Comparison of ENCODE assay signal across 15 mouse cellular contexts in genomic region chr9:67896646-67897295, GRCm38 (mm10). TPM values are rescaled to one million over a fixed set of nuclear protein-coding genes. Genes with fewer than 3 reads are reported as not detected.
DNase-seq lines count a peak whose midpoint lies in the region; ATAC-seq and TF ChIP-seq lines count a peak whose summit lies in the region.
"Had no signal": no experiment of that assay in that cellular context is flagged by ENCODE, and none has a peak within 500 bp of the region (broad histone marks: within the 10 kb centered on the region; RNA-seq: fewer than 3 reads in every experiment).

No protein-coding gene starts in this region.

- DNase-seq in embryo, embryonic 10 days (ENCODE audit: low spot score): peak; percentile 16
- DNase-seq in embryo, embryonic 10.5 days (ENCODE audit: low spot score): no peak
- DNase-seq in hindbrain, embryonic 11.5 days (ENCODE audit: low spot score): peak; percentile 5
- peak; percentile 48 for DNase-seq in 416B (ENCODE audit: low read depth)
- peak; percentile 30 for DNase-seq in gastrocnemius, postnatal 25 days
- DNase-seq in thymus, postnatal 25 days: no peak
- DNase-seq in lung, adult 2 months: no peak
- DNase-seq: adrenal gland, postnatal 10 days; cerebellum, adult 8-10 months; heart, postnatal 10 days; kidney, adult 18-20 months had no signal

- no peaks in the 10 kb centered on the region for H3K4me1 ChIP-seq in hindbrain, embryonic 11.5 days (replicated peaks; ENCODE audit: control insufficient read depth, insufficient read depth, low read length)
- peaks cover 9% of the 10 kb centered on the region; the same call in 1 of the 2 replicates for H3K4me1 ChIP-seq in hindbrain, embryonic 12.5 days
- no peaks in the 10 kb centered on the region for H3K4me1 ChIP-seq in lung, adult 2 months (ENCODE audit: control insufficient read depth, insufficient read depth, low read length)
- H3K4me1 ChIP-seq: embryonic facial prominence, embryonic 15.5 days had no signal

- 67% methylated on average over 12 of the region's 12 CpGs for WGBS in hindbrain, embryonic 11.5 days
- 67% methylated on average over 12 of the region's 12 CpGs for WGBS in hindbrain, embryonic 12.5 days
- WGBS in lung, adult 2 months: 71% methylated on average over 12 of the region's 12 CpGs

- H3K27me3 ChIP-seq in hindbrain, embryonic 11.5 days (ENCODE audit: control insufficient read depth, insufficient read depth, low read length): no peaks in the 10 kb centered on the region
- H3K27me3 ChIP-seq in hindbrain, embryonic 12.5 days: no peaks in the 10 kb centered on the region
- H3K27me3 ChIP-seq: CH12.LX; embryonic facial prominence, embryonic 15.5 days; liver, embryonic 12.5 days had no signal

- H3K9me3 ChIP-seq in hindbrain, embryonic 11.5 days (ENCODE audit: control insufficient read depth, low read length): no peaks in the 10 kb centered on the region
- no peaks in the 10 kb centered on the region for H3K9me3 ChIP-seq in hindbrain, embryonic 12.5 days (replicated peaks)
- H3K9me3 ChIP-seq: embryonic facial prominence, embryonic 15.5 days; liver, embryonic 12.5 days had no signal

- H3K36me3 ChIP-seq in hindbrain, embryonic 11.5 days (ENCODE audit: control insufficient read depth, insufficient read depth, low read length): 0 out of 2 replicates have a peak, but pooled peaks cover 2% of the 10 kb centered on the region
- peaks cover 30% of the 10 kb centered on the region for H3K36me3 ChIP-seq in hindbrain, embryonic 12.5 days

- no peak overlapping the region for H3K4me3 ChIP-seq in hindbrain, embryonic 11.5 days (ENCODE audit: low read depth, low read length)
- H3K4me3 ChIP-seq in hindbrain, embryonic 12.5 days: no peak overlapping the region
- no peak overlapping the region for H3K4me3 ChIP-seq in lung, adult 2 months (replicated peaks; ENCODE audit: extremely low read depth, low read depth, low read length)
- H3K4me3 ChIP-seq: embryonic facial prominence, embryonic 15.5 days; liver, embryonic 12.5 days had no signal

- no peak for TF ChIP-seq POLR2A in lung, adult 2 months (IDR thresholded peaks at IDR 0.05; ENCODE audit: borderline replicate concordance, extremely low read depth, low read depth, low read length)

- no peak for ATAC-seq in hindbrain, embryonic 11.5 days (ENCODE audit: low FRiP score)
- ATAC-seq in hindbrain, embryonic 12.5 days (ENCODE audit: low FRiP score): no peak
- ATAC-seq: liver, embryonic 12.5 days had no signal

- H3K4me2 ChIP-seq in hindbrain, embryonic 11.5 days (replicated peaks; ENCODE audit: low read depth, low read length): no peak overlapping the region
- no peak overlapping the region for H3K4me2 ChIP-seq in hindbrain, embryonic 12.5 days (replicated peaks)
- H3K4me2 ChIP-seq: embryonic facial prominence, embryonic 15.5 days; liver, embryonic 12.5 days had no signal

- no peak for TF ChIP-seq CTCF in lung, adult 2 months (IDR thresholded peaks at IDR 0.05; ENCODE audit: insufficient read depth, low read length)

- no peak overlapping the region for H3K9ac ChIP-seq in hindbrain, embryonic 11.5 days (ENCODE audit: low read depth, low read length)
- H3K9ac ChIP-seq in hindbrain, embryonic 12.5 days: no peak overlapping the region
- H3K9ac ChIP-seq: embryonic facial prominence, embryonic 15.5 days; liver, embryonic 12.5 days had no signal

- H3K27ac ChIP-seq in hindbrain, embryonic 11.5 days (ENCODE audit: low read depth, low read length): no peak overlapping the region
- H3K27ac ChIP-seq in hindbrain, embryonic 12.5 days: no peak overlapping the region
- H3K27ac ChIP-seq: embryonic facial prominence, embryonic 15.5 days; liver, embryonic 12.5 days had no signal

RNA-seq across cellular contexts. Expression of gene Vps13c, which starts 56.6 kb away (rescaled TPM):
- polyA plus RNA-seq in hindbrain, embryonic 11.5 days (2014; fragmentation: Nextera tagmentation; extraction: Ambion mirVana): 8.8 and 14.7 TPM in 2 replicates
- polyA plus RNA-seq in hindbrain, embryonic 12.5 days (2016; fragmentation: Nextera tagmentation; extraction: Ambion mirVana): 9.1 and 9.3 TPM in 2 replicates
- 10 to 100 TPM; 23.7 to 25.4 TPM for total RNA-seq in gastrocnemius, postnatal 25 days (2021)
- 6.1 and 9.1 TPM in 2 replicates for polyA plus RNA-seq in lung, adult 2 months (2012; rRNA removed)

Comparison
In these comparisons a context has a peak if more than half of its experiments do, and no peak if none do; other contexts are left out.
1. DNase-seq: peak in embryo, embryonic 10 days (single experiment), hindbrain, embryonic 11.5 days (single experiment), 416B (single experiment) and gastrocnemius, postnatal 25 days (single experiment); none in embryo, embryonic 10.5 days (single experiment), thymus, postnatal 25 days (single experiment) and lung, adult 2 months (single experiment).